Mouse (Mus musculus): Measurements from ENCODE around the gene Dnm3.

Dnm3 gene

DNA sequence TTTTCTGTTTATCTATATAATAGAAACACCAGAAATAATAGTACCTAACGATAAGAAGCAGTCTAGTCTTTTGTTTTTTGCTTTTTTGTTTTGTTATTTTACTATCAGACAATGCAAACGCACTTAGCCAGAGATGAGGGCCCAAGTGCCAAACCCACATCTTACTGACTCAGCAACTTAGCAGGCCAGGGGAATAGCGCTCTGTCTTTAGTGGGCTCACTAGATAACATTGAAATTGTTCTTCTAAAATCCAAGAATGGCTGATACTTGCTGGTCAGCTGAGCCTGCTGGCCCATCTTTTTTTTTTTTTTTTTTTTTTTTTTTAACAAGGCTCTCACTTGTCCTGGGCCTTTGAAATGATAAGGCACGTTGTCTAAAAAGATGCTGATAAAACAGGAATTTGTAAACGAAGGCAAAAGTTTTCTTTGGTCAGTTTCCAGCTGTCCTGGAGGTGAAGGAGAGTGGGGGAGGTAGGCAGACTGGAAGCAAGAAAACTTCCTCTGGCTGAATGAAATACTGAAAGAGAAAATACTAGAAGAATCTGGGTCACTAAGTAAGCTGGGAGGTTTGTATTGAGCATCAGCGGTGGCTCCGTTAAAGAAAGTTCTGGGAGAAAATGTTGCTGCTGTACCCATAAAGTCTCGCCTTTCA, 259.2 kb downstream of the Dnm3 start:
- in situ Hi-C loops (cut with MboI; ENCODE audit: unreplicated experiment in 2 of 2) = no loop called here

DNA sequence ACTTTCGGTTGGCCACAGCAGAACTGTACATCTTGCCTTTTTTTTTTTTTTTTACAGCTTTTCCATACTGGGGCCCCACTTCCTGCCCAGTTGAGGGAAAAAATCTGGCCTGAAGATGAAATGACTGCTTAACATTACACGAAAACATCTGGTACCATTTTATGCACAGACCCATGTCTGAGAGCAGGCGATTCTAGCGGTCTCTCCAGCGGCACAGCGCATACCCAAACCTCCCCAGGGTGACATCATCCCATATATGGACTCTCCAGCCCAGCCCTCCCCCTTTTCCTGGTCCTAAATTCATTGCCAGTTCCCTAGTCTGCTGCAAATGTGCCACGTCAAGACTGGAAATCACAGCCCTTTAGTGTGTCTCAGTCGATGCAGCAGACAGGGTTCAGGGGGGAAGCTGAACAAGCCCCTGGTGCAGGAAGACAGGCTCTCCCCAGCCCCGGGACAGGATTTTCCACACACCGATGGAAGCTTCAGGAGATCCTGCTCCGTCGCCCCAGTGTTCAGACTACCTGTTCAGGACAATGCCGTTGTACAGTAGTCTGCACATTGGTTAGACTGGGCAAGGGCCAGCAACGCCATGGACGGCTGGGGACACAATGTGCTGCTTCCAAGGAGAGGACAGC, 260.4 kb downstream of the Dnm3 start:
- in situ Hi-C loops (cut with MboI; ENCODE audit: unreplicated experiment in 2 of 2) = no loop called here

DNA sequence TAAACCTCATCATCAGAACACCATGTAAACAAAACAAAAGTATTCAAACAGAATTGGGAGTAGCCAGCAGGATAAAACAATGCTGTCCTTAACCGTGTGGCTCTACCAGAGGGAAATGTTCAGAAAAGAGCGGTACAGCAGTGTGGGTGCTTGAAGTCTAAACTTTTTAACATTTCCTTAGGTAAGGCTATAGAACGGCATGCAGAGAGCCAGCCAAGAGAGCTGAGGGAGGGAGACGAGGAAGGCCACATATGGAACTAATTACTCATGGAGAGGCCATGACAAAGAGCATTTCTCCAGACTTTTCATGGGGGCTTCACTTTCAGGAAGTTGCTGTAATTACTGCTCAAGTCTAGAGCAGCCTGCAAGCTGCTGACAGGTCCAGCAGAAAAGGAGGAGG, 261.2 kb downstream of the Dnm3 start:
- in situ Hi-C loops (cut with MboI; ENCODE audit: unreplicated experiment in 2 of 2) = no loop called here

DNA sequence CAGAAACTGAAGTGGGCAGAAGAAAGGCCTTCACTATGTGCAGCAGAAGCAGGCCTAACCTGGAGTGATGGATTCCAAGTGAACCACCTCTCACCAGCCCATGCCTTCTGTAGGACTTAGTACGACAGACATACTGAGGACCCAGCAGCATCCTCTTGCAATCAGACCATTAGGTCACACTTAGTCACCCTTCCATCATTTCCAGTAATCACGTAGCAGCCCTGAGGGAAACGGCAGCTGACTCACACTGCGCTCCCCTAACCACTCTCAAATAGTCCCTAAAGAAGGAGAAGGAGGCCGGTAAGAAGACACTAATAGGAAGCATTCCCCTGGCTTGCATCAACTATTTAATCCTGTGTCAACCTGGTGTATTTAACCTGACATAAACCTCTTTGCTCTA, 262.1 kb downstream of the Dnm3 start:
- in situ Hi-C loops (cut with MboI; ENCODE audit: unreplicated experiment in 2 of 2) = no loop called here

DNA sequence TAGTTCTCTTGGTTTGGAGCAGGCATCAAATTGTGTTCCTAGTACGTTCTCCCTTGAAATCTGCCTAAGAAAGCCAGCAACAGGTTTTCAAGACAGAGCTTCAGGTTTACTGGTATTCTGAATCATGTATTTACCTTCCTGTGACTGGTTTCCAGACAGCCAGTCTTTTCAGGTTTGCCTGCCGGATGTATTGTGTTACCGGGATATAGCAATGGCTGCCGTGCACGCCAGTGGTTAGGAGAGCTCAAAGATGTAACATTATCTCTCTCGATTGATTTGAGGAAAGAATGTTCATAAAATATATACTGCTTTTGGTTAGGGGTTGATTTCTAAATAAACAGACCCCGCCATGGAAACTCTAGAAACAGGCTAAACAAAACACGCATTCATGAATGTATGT, 264.8 kb downstream of the Dnm3 start:
- in situ Hi-C loops (cut with MboI; ENCODE audit: unreplicated experiment in 2 of 2) = no loop called here

DNA sequence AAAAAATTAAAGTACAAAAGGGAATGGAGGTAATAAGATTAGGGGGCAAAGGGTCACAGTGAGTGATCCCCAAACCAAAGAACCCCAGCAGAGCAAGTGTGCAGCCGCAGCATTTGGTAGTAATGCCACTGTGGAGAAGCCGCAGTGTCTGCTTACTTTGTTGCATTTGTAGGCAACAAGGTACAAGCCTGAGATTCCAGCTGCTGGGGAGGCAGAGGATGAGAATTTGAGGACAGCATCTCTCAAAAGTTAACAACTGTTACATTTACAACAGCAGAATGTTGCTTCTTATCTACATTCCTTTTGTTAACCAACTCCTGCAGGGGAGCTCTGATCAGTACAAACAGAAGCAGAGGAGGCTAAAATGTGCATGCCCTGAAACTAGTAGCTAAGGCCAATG, 267.3 kb downstream of the Dnm3 start:
- in situ Hi-C loops (cut with MboI; ENCODE audit: unreplicated experiment in 2 of 2) = no loop called here

DNA sequence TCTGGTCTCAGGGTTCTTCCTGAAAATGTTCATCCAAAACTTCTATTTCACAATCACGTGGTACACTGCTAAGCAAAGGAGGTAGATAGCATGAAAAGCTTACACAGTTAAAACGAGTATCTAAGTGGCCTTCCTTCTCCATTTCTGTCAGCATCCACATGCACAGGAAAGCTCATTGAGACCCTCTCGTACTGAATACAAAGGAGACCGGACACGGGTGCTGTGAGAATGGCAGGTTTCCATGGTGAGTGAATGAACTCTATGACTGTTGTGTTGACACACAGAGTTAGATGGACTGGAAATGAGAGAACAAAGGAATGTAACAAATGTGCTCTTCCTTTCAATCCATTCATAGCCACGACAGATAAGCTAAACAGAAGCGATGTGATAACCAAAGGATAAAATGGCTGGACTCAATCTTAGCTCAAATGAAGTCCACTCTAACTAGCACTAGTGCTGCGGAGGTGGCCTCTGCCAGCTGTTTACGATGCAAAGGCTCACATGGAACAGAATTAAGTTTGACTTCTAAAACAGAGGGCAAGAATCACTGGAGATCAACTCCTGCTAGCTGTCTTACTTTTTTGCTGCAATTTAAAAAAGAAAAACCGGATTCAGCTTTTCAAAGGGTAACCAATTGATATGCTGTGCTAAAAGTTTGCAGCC, 268.2 kb downstream of the Dnm3 start:
- in situ Hi-C loops (cut with MboI; ENCODE audit: unreplicated experiment in 2 of 2) = no loop called here

DNA sequence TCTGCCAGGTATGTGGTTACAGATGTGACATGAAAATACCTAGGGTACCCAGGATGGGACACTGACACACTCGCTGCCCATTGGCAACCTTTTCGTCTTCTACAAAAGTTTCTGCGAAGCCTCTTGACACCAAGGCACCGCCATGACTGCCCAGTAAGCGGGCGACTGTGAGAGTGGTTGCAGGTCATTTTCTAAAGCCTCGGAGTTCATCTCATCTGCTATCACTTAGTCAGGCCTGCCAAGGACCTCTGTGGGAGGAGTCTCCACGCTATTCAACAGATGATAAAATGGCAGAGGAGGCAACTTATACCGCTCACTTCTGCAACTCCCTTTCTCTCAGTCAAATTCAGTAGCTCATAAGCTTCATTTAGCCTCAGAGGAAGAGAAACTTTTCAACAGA, 268.8 kb downstream of the Dnm3 start:
- in situ Hi-C loops (cut with MboI; ENCODE audit: unreplicated experiment in 2 of 2) = no loop called here

DNA sequence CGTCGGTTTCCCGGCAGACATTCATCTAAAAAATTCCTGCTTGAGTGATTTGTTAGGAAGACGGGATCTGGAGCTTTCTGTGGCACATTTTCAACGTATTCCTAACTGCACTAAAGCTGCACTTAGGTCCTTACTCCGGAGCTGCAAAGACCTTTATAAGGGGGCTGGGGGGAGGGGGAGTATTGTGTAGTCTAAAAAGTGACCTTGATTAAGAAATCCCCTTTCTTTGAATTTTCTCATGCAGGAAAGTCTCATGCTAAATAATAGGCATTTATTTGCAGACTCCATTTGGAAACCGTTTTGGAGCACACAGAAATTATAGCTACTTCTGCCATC, 270.2 kb downstream of the Dnm3 start:
- in situ Hi-C loops (cut with MboI; ENCODE audit: unreplicated experiment in 2 of 2) = no loop called here

DNA sequence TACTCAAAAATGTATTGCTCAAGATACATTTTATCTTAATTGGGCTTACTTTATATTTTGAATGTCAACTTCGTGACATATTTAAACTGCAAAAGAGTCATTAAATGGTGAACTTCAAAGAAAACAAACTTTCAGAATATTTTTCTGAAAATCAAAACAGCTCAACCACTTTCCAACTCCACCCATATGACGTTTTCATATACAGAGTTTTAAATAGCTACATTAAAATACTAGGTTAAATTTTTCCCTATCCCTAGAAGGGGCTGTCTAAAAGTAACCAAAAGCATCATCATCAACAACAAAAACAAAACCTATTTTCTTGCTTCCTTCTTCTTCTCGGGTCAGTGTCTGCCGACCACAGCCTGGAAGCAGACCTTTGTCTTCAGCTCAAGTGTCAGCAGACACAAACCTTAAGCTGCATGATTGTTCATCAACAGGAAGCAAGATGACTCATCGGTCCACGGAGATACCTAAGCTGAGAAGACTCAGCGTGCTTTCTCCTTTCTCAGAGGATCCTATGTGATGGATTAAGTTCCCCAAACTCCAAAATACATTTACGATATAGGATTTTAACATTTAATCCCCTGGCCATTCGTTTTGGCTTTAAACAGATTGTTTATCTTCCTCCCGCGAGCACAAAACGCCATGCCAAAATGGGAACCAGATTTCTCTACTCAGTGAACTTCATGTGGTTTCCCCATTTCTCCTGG, 270.7 kb downstream of the Dnm3 start:
- in situ Hi-C loops (cut with MboI; ENCODE audit: unreplicated experiment in 2 of 2) = no loop called here

DNA sequence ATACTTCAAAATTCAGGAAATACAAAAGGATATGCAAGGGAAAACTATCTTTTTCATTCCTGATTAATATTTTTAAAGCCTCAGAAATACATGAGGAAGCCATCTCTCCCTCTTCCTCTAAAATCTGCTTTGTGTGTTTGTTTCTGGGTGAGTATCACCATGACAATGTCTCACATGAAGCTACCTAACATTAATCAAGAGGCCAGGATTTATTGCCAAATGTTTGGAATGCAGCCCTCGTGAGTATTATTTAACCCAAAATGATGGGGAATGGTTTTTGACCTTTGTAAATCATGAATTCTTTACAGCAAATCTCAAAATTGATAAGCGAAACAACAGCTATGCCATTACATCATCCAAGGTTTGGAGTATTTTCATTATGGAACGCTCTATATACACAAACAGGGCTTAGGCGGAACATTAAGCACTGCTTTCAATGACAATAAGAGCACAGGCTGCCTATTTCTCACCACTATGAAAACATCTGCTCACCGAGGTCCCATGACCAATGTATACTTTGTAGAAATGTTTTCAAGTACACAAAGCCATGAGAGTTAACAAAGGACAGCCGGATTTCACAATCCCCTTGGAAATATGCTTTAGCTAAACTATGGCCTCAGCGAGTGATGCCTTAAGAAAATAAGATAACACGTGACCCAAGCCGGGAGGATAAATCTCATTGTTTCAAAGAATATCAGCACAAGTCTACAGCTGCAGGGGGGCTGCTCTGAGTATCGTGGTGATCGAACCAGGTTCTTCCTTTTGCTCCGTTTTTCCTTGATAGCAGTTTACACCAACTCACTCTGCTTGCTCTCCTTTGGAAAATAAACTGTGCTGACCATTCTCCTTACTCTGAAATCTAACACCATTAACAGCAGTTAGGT, 275.1 kb downstream of the Dnm3 start:
- in situ Hi-C loops (cut with MboI; ENCODE audit: unreplicated experiment in 2 of 2) = no loop called here

DNA sequence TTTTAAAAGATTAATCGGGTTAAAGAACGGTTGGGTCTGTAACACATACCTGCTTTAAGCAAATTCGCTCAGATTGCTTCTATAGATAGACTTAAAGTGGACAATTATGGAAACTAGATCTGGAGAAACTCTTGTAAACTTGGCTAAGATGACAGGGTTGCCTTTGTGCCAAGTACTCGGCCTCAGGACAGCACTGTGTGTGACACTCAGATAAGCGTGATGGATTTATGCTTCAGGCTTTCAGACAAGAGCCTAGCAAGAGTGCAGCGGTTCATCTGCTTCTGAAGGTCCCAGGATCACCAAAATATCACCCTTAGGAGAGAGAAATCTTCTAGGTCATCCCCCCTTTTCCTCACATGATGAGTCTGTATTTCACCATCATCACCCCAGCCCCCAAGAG, 277.4 kb downstream of the Dnm3 start:
- in situ Hi-C loops (cut with MboI; ENCODE audit: unreplicated experiment in 2 of 2) = no loop called here

DNA sequence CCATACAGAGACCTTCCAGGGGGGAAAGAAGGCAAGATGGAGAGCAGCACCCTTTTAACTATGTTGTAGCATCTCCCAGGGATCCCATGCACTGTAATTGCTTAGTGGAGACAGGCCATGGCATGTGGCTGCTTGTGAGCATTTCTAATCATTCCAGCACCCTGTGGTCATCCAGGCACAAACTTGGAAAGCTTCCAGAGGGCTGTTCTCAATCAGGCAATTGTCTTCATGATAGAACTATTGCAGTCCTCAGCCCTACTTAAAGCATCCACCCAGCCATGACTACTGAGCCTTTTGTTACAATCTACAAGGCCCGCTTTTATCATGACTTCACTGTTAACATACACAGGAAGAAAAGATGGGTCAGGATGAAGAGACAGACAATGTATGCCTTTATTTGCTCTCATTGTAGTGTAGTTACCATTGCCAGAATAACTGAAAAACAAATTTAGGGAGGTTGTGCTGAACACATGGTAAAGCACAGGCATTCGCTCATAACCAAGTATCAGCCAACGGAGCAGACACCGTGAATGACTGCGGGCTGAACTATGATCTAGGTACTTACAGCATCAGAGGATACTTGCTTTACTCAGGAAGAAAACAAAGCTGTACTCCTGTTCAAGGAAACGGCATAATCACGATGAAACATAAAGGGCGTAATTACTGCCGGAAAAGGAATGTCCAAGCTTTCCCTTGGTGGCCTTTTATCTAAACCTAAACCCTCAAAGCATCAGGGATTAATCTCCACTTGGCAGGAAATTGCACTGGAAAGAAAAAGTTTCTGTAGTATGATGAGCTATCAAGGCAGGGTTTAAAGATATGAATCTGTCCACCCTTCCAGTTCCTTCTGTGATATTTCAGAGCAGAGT, 280.8 kb downstream of the Dnm3 start:
- in situ Hi-C loops (cut with MboI; ENCODE audit: unreplicated experiment in 2 of 2) = no loop called here

DNA sequence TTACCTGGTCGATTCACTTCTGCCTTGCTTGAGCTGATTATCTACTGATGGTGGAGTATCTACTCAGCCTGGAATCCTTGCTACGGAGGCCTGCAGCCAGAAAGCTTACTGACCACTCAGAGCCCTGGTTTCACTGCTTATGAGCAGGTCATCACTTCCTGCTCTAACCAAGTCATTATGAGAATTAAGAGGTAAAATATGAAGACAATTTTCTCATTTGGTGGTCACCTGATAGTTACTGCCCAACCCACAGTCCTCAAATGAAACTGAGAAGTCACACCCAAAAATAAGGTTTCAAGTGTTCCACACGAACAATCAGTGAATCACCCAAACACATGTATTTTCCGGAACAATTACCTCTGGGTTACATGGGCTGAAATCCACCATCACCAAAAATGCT, 289.1 kb downstream of the Dnm3 start:
- in situ Hi-C loops (cut with MboI; ENCODE audit: unreplicated experiment in 2 of 2) = no loop called here

DNA sequence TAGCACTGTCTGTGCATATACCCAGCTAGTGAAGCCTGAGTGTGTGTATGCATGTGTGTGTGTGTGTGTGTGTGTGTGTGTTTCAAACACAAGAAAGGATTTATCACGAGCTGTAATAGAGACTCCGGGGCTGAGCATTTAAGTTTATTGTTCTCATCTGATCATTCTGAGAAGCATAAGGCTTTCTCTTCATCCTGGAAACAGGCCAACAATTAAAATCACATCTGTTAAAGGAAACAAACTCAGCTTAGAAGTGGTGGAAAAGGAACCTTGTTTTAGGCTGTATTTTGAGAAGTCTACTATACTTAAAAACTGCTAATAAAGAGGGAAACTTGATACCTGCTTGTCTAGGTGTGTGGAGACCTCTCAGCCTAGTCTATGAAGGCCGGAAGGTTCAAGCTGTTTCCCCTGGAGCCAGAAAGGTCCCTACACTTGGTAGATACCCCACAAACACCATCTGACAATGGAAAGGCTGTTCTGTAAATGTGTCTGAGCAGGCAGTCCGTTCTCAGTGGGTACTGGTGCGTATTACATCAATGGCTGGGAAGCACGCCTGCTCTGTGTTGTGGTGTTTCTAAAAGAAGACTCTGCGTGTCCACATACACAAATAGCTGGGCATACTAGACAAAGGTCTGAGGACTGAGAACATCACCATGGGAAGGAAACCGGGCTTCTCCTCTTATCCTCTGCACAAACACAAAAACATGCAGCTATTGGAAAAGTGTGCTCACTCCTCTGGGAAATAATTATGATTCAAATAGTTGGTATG, 290.3 kb downstream of the Dnm3 start:
- in situ Hi-C loops (cut with MboI; ENCODE audit: unreplicated experiment in 2 of 2) = no loop called here

DNA sequence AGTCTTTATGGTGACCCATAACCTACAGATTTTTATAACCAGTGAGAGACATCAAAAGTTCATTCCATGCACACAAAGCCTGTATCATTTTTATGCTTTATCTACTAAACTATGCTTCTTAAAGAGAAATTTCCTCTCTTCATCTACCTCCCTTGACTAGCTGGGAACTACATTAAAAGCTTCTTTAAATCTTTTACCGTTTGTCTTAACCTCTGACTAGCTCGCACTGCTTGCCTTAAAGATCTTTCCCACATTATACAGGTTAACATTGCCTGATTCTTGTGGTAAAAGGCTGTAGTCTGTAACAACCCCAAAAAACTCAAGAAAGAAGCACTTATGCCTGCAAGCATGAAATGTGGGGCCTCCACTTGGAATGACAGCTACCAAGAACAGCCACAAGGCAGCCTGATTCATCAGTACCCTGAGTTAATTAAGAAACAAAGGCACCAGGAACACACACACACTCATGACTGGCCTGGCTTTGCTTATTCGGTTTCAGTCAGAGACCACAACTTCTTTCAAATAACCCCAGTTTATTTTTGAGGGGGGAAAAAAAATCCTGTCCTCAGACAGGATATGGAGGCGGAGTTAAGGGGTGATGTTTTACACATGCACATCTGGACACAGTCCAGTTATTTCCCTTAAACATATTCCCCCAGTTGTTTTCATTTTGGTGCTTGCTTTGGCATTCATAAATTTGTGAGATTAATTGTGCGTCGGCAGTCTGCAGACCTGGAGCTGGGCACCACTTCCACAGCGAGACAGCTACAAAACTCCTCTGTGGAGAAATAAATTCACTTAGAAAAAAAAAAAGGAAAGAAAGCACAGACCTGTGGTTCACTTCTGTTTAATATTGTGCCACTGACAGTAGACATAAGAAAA, 291.1 kb downstream of the Dnm3 start:
- in situ Hi-C loops (cut with MboI; ENCODE audit: unreplicated experiment in 2 of 2) = no loop called here

DNA sequence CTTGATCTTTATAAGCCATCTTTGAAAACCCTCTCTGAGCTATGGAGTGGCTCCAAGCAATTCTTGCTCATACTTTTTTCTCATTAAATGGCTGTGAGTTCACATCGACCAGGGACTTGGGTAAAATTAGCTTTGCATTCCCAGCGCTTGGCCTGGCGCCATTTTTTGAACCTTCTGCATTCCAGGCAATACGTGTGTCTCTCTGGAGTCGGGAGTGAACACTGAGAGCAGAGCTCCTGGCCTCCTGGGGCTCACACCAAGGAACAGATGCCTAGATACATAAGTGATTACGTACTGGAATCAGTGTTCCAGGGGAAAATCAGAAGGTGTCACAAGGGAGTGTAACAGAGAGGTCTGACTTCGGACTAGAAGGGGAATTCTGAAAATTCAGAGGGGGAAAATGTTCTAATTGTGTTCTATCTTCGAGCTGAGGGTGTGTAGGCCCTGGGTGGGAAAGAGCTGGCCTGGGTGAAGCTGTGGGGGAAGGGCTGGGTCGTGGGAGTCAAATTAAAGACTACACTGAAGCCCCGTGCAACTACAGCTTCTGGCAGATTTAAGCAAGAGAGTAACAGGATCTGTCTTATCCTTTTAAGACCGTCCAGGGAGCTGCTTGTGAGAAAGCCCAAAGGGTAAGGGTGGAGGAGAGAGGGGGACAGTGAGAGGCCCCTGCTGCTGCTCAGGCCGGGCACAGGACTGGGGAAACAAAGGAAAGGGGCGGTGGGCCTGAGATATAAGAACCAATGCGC, 293.7 kb downstream of the Dnm3 start:
- in situ Hi-C loops (cut with MboI; ENCODE audit: unreplicated experiment in 2 of 2) = no loop called here
